Mouse (Mus musculus) heart, postnatal 4 days (tissue): ENCODE data around the gene 0610010K14Rik. TPM values are rescaled to one million over a fixed set of nuclear protein-coding genes. Genes with fewer than 3 reads are reported as not detected.

Experiments used
- DNase-seq: peaks from one replicate; pipeline ENCODE4 v3.0.0; 2021
- total RNA-seq, 2 experiments: library from RNA; stranded (reverse); gene quantifications; 2 replicates each; pipeline ENCODE4 v1.2.3; 2021

Gene 0610010K14Rik
- total RNA-seq, 2 experiments from 2014 or later, result 72.3 to 79.4 TPM

- DNase-seq, result no peak
These were observed 3.2 kb downstream of the 0610010K14Rik start for GRCm38 (mm10) chr11:70234497-70234896.

- DNase-seq, result no peak
These were observed 3.7 kb downstream of the 0610010K14Rik start for GRCm38 (mm10) chr11:70234037-70234436.

- DNase-seq, result no peak
These were observed 4.7 kb downstream of the 0610010K14Rik start for GRCm38 (mm10) chr11:70233016-70233415.

- DNase-seq, result peak; percentile 67
These were observed 5.2 kb downstream of the 0610010K14Rik start for GRCm38 (mm10) chr11:70232546-70232945.

GRCm38 (mm10) chr11:70230239-70230727 lies 7.4 kb downstream of the 0610010K14Rik start:
- peak; percentile 94 for DNase-seq

- DNase-seq, result peak; percentile 69
These were observed 8.3 kb downstream of the 0610010K14Rik start, which contains the start of gene Bcl6b for GRCm38 (mm10) chr11:70229260-70230010. TSS of gene Bcl6b (minus strand) at chr11:70229798.

- peak; percentile 93 for DNase-seq
These were observed 8.9 kb downstream of the 0610010K14Rik start for GRCm38 (mm10) chr11:70228828-70229227.

- peak; percentile 29 for DNase-seq
These were observed 10.0 kb downstream of the 0610010K14Rik start for GRCm38 (mm10) chr11:70227661-70228245.

GRCm38 (mm10) chr11:70227126-70227525 lies 10.6 kb downstream of the 0610010K14Rik start:
- peak; percentile 23 for DNase-seq

- DNase-seq, result no peak
These were observed 11.2 kb downstream of the 0610010K14Rik start for GRCm38 (mm10) chr11:70226602-70226890.

GRCm38 (mm10) chr11:70225798-70226601 lies 11.7 kb downstream of the 0610010K14Rik start:
- peak; percentile 12 for DNase-seq

- peak; percentile 65 for DNase-seq
These were observed 14.0 kb downstream of the 0610010K14Rik start for GRCm38 (mm10) chr11:70223724-70224123.

- DNase-seq, result peak; percentile 52
These were observed 15.9 kb downstream of the 0610010K14Rik start for GRCm38 (mm10) chr11:70221603-70222500.

GRCm38 (mm10) chr11:70220731-70221602 lies 16.7 kb downstream of the 0610010K14Rik start, which contains the start of gene Slc16a13:
TSS of gene Slc16a13 (minus strand) at chr11:70221064.
- DNase-seq, result peak; percentile 93

GRCm38 (mm10) chr11:70220323-70220722 lies 17.4 kb downstream of the 0610010K14Rik start:
- no peak for DNase-seq

- no peak for DNase-seq
These were observed 17.8 kb downstream of the 0610010K14Rik start for GRCm38 (mm10) chr11:70219873-70220272.

GRCm38 (mm10) chr11:70218741-70219470 lies 18.8 kb downstream of the 0610010K14Rik start:
- no peak for DNase-seq

- no peak for DNase-seq
These were observed 19.7 kb downstream of the 0610010K14Rik start for GRCm38 (mm10) chr11:70218039-70218438.

GRCm38 (mm10) chr11:70216103-70216502 lies 21.6 kb downstream of the 0610010K14Rik start:
- no peak for DNase-seq

GRCm38 (mm10) chr11:70215301-70215700 lies 22.4 kb downstream of the 0610010K14Rik start:
- DNase-seq, result no peak
